Mouse (Mus musculus) urinary bladder, postnatal 25 days (tissue): ENCODE measurements around the gene Rtca.

Experiments used
- DNase-seq: peaks from one replicate; pipeline ENCODE4 v3.0.0; 2022; ENCODE audit warnings: low spot score

Rtca gene

GRCm38 (mm10) chr3:116476686-116477298 lies 31.2 kb downstream of the Rtca start:
- no peak for DNase-seq

GRCm38 (mm10) chr3:116474602-116475001 lies 33.4 kb downstream of the Rtca start:
- DNase-seq = no peak

- DNase-seq = no peak
Measured at GRCm38 (mm10) chr3:116465709-116466108, 42.3 kb downstream of the Rtca start.

GRCm38 (mm10) chr3:116464318-116464717 lies 43.7 kb downstream of the Rtca start:
- no peak for DNase-seq

- DNase-seq = no peak
Measured at GRCm38 (mm10) chr3:116461053-116461452, 47.0 kb downstream of the Rtca start.

GRCm38 (mm10) chr3:116454529-116454928 lies 53.5 kb downstream of the Rtca start:
- no peak for DNase-seq

GRCm38 (mm10) chr3:116450741-116451140 lies 57.3 kb downstream of the Rtca start:
- DNase-seq = no peak

- no peak for DNase-seq
Measured at GRCm38 (mm10) chr3:116444327-116444726, 63.7 kb downstream of the Rtca start.

GRCm38 (mm10) chr3:116442788-116443187 lies 65.2 kb downstream of the Rtca start:
- DNase-seq = no peak

GRCm38 (mm10) chr3:116441518-116442205 lies 66.3 kb downstream of the Rtca start:
- no peak for DNase-seq

GRCm38 (mm10) chr3:116440066-116440997 lies 67.7 kb downstream of the Rtca start:
- no peak for DNase-seq
